Mouse (Mus musculus): ENCODE results near the gene Vwa7.

DNA sequence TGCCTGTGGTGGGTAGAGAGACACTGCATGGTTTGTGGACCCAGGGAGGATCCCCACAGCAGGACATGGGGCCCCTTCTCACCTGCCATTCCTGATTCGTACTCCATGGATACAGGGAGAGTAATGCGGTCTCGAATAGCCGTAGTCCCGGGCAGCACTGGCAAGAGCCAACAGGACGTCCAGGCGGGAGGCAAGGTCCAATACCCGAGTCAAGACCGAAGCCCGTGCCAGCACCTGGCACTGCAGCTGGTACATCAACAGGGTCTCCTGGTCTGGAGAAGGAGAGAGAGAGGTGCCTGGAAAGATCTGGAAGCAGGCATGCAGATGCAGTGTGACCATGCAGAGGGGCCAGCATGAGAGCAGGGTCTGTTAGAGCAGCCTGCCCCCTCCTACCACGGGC, 14.9 kb downstream of the Vwa7 start:
- no peak for TF ChIP-seq POLR2A (IDR thresholded peaks at IDR 0.05; ENCODE audit: insufficient read length, low read depth)
- no peak for TF ChIP-seq USF1 (IDR thresholded peaks at IDR 0.05; ENCODE audit: low read depth)
- no peak for TF ChIP-seq MYOG (IDR thresholded peaks at IDR 0.05; ENCODE audit: control insufficient read depth in 1 of 3, insufficient read depth in 1 of 3, insufficient read length in 2 of 3, low read depth in 2 of 3)
- TF ChIP-seq MYOD1 (IDR thresholded peaks at IDR 0.05; ENCODE audit: control insufficient read depth in 1 of 3, insufficient read length in 2 of 3, low read depth in 2 of 3): no peak
- TF ChIP-seq CEBPB (IDR thresholded peaks at IDR 0.05; ENCODE audit: insufficient read depth, poor library complexity, severe bottlenecking): no peak

Measured in myocyte (in vitro differentiated cells).